7 mouse cellular contexts compared by ENCODE assay signal in genomic region chr3:80800299-80800994, GRCm38 (mm10). TPM values are rescaled to one million over a fixed set of nuclear protein-coding genes. Genes with fewer than 3 reads are reported as not detected.
DNase-seq lines count a peak whose midpoint lies in the region; ATAC-seq lines count a peak whose summit lies in the region.

No protein-coding gene starts in this region.

- peaks cover 27% of the 10 kb centered on the region for H3K27me3 ChIP-seq in heart, embryonic 15.5 days
- no peaks in the 10 kb centered on the region for H3K27me3 ChIP-seq in midbrain, embryonic 15.5 days (replicated peaks)

- H3K4me1 ChIP-seq in heart, embryonic 15.5 days (replicated peaks): peaks cover 16% of the 10 kb centered on the region
- H3K4me1 ChIP-seq in midbrain, embryonic 15.5 days: peaks cover 28% of the 10 kb centered on the region

- ATAC-seq in heart, embryonic 15.5 days (replicated peaks; ENCODE audit: insufficient number of reproducible peaks, insufficient read depth, low FRiP score, low read depth): 0 out of 2 replicates have a peak, but pooled peaks have one; percentile 18
- ATAC-seq in midbrain, embryonic 15.5 days (replicated peaks): peak; percentile 12

- 3% methylated on average over 29 of the region's 29 CpGs for WGBS in heart, embryonic 15.5 days
- 2% methylated on average over 29 of the region's 29 CpGs for WGBS in midbrain, embryonic 15.5 days

- peak; percentile 5 for DNase-seq in 3134 (ENCODE audit: extremely low read depth, insufficient read length, low spot score)
- peak; percentile 73 for DNase-seq in 416B (ENCODE audit: low read depth)
- DNase-seq in embryo, embryonic 10.5 days (ENCODE audit: low spot score): peak; percentile 62
- DNase-seq in layer of hippocampus, postnatal 36 days: peak; percentile 61 to 64
- peak; percentile 37 for DNase-seq in thymus, postnatal 0 days (ENCODE audit: low spot score)

- H3K4me3 ChIP-seq in heart, embryonic 15.5 days: peak overlapping the region; percentile 35
- peak overlapping the region; percentile 74 for H3K4me3 ChIP-seq in midbrain, embryonic 15.5 days

- H3K4me2 ChIP-seq in heart, embryonic 15.5 days: peak overlapping the region; percentile 61
- H3K4me2 ChIP-seq in midbrain, embryonic 15.5 days: peak overlapping the region; percentile 59

- H3K9me3 ChIP-seq in heart, embryonic 15.5 days (replicated peaks): no peaks in the 10 kb centered on the region
- no peaks in the 10 kb centered on the region for H3K9me3 ChIP-seq in midbrain, embryonic 15.5 days

- no peaks in the 10 kb centered on the region for H3K36me3 ChIP-seq in heart, embryonic 15.5 days
- no peaks in the 10 kb centered on the region for H3K36me3 ChIP-seq in midbrain, embryonic 15.5 days (replicated peaks)

- no peak overlapping the region for H3K9ac ChIP-seq in heart, embryonic 15.5 days
- peak overlapping the region; percentile 77 for H3K9ac ChIP-seq in midbrain, embryonic 15.5 days

- H3K27ac ChIP-seq in heart, embryonic 15.5 days: no peak overlapping the region
- peak overlapping the region; percentile 96 for H3K27ac ChIP-seq in midbrain, embryonic 15.5 days

RNA-seq across cellular contexts. Expression of gene Gria2, which starts 2.2 kb away (rescaled TPM):
- 0.81 and 1.1 TPM in 2 replicates for polyA plus RNA-seq in heart, embryonic 15.5 days (2015; fragmentation: Nextera tagmentation; extraction: Ambion mirVana)
- total RNA-seq in layer of hippocampus, postnatal 36 days (2021): 100 to 1,000 TPM; 669 to 720 TPM
- 196 and 222 TPM in 2 replicates for polyA plus RNA-seq in midbrain, embryonic 15.5 days (2015; fragmentation: Nextera tagmentation; extraction: Ambion mirVana)
- 0.04 and 0.09 TPM in 2 replicates for polyA plus RNA-seq in thymus, postnatal 0 days (2015; fragmentation: Nextera tagmentation; extraction: Ambion mirVana)

Comparison
In these comparisons a context has a peak if more than half of its experiments do, and no peak if none do; other contexts are left out.
1. DNase-seq: peak in every context shown above with its lines; median percentile 73 in 416B; 62 in layer of hippocampus, postnatal 36 days; 62 in embryo, embryonic 10.5 days; 37 in thymus, postnatal 0 days; 5 in 3134.
2. RNA of gene Gria2, which starts 2.2 kb away (polyA plus RNA-seq): 196 to 222 TPM in midbrain, embryonic 15.5 days; 0.81 to 1.1 TPM in heart, embryonic 15.5 days and 0.04 to 0.09 TPM in thymus, postnatal 0 days; every median in the first group is over 10 times any median in the second.